Mouse (Mus musculus) bone marrow macrophage, adult 2 months (primary cell): ENCODE measurements around the gene Sos2. TPM values are rescaled to one million over a fixed set of nuclear protein-coding genes. Genes with fewer than 3 reads are reported as not detected.

Experiments
- H3K27ac ChIP-seq: 2 replicates; pipeline ENCODE4 v1.5.1; 2012; ENCODE audit warnings: low read depth, low read length; ENCODE audit not compliant: insufficient read depth
- H3K4me1 ChIP-seq: 2 replicates; pipeline ENCODE4 v1.6.1; 2012; ENCODE audit warnings: low read length; ENCODE audit not compliant: control insufficient read depth, insufficient read depth
- H3K4me3 ChIP-seq: 2 replicates; pipeline ENCODE4 v1.5.1; 2012; ENCODE audit warnings: mild to moderate bottlenecking, low read length, moderate library complexity; ENCODE audit not compliant: insufficient read depth
- CTCF ChIP-seq: IDR thresholded peaks from 2 replicates; pipeline ENCODE4 v1.5.1; 2012; ENCODE audit warnings: low read depth, mild to moderate bottlenecking, low read length, moderate library complexity
- POLR2A ChIP-seq: IDR thresholded peaks from 2 replicates; pipeline ENCODE4 v1.6.1; 2012; ENCODE audit warnings: mild to moderate bottlenecking, low read depth, low read length, borderline replicate concordance
- polyA plus RNA-seq: library from polyadenylated mRNA; stranded (reverse); fragments of >200 nt; gene quantifications from 2 replicates; pipeline ENCODE4 v1.2.4, GENCODE M21; 2012; ENCODE audit not compliant: missing spikeins, insufficient read depth, insufficient read length

Sos2 gene
- polyA plus RNA-seq = 35.3 and 35.8 TPM in 2 replicates

DNA sequence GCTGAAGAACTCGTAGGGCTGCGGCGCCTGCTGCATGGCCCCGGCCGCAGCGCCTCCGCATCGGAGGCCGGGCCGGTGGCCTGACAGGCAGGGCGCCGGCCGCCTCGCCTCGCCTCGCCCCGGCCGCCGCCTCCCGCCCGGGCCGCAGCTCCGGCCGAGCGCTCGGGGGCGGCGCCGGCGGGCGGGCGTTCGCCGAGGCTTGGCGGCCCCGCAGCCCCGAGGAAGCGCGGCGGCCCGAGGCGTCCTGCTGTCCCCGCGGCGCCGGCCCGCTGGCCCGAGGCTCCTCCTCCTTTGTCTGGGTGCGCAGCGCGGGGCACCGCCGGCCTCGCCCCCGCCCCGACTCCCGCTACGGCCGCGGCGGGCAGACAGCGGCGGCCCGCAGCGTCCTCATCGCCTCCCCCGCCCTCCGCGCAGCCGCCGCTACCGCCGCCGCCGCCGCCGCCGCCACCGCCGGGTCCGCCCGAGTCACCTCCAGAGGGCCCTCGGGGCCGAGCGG is at the start of gene Sos2:
Sos2 (minus strand) TSS at position 287 of the 496 bp plus-strand sequence.
- peaks cover 10% of the 10 kb centered on the region for H3K4me1 ChIP-seq
- H3K4me3 ChIP-seq = peak within 1 kb of the TSS; percentile 84
- peak within 1 kb of the TSS; percentile 76 for H3K27ac ChIP-seq
- TF ChIP-seq CTCF = no peak
- no peak for TF ChIP-seq POLR2A

DNA sequence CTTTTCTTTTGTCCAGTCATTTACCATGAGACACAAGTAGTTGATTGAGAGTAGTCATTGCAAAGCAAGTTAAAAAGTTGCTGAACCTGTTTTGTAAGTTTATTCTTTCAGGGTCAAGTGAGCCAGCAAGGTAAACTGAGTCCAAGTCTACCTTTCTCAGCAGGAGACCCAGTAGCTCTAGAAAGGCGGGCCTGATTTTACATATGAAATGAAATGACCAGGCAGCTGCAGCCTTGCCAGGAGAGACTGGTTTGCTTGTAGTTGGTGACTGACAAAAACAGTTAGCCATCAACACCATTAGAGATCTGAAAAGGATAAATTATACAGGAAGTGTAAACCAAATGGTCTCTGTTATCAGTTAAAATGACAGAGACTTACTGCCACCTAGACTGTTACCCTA is 48.7 kb upstream of the Sos2 start:
- H3K4me1 ChIP-seq = peaks cover 4% of the 10 kb centered on the region
- H3K4me3 ChIP-seq = no peak overlapping the region
- no peak for TF ChIP-seq CTCF
- TF ChIP-seq POLR2A = no peak
- H3K27ac ChIP-seq = no peak overlapping the region

DNA sequence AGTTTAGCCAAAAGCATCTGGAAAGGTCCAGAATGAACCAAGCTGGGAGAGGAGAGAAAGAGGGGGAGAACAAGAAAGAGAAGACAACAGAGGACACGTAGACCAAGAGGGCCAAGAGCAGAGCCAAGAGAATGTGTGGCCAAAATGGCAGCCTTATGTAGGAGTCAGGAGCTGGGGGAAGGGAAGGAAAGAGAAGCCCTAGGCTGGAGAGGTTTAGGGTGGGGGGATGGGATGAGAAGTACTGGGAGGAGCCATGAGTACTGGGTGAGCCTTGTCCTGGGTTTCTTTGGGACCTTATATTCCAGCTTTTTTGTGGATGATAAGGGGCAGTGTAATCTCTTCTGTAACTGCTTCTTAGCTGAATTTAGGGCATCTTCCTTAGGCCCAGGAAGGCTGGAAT is 47.6 kb upstream of the Sos2 start:
- H3K4me1 ChIP-seq = peaks cover 4% of the 10 kb centered on the region
- TF ChIP-seq POLR2A = no peak
- TF ChIP-seq CTCF = no peak
- H3K4me3 ChIP-seq = no peak overlapping the region
- H3K27ac ChIP-seq = no peak overlapping the region

DNA sequence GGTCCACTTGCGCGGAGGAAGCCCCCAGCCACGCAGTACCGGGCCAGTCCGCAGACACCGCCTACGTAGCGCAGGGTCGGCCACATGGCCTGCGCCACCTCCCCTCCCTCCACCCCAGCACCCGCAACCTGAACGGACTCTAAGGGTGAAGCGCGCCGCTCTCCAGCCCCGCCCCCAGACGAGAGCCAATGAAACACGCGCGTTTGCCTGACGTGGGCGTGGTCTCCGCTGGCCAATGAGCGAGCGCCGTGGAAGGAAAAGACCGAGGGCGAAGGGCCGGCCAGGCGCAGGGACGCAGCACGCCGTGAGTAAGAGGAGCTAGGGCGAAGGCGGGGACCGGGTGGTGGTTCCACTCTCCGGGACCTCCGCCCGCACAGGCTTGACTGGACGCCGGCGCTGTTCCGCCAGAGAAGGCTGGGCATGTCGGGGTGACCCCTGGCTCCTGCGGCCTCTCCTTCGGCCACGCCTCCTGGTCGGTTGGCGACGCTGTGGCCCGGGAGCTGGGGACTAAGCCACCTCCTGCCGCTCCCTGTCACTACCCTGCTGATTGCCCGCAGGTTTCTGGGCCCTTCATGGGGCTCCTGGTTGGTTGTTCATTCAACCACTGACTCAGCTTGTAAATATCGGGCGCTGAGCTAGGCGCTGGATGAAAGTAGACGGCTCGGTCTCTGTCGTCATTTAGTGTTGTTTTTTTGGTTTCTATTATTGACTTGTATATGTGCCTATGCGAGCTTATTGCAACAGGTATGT is 43.2 kb upstream of the Sos2 start, which contains the start of the genes L2hgdh and Atp5s:
L2hgdh (minus strand) TSS at position 163 of the 750 bp plus-strand sequence.
Atp5s (plus strand) TSS at position 240 of the 750 bp plus-strand sequence.
- TF ChIP-seq POLR2A (no peak), CTCF (no peak)
- peak within 1 kb of the TSS; percentile 88 for H3K4me3 ChIP-seq
- peaks cover 7% of the 10 kb centered on the region for H3K4me1 ChIP-seq
- peak within 1 kb of the TSS; percentile 69 for H3K27ac ChIP-seq

DNA sequence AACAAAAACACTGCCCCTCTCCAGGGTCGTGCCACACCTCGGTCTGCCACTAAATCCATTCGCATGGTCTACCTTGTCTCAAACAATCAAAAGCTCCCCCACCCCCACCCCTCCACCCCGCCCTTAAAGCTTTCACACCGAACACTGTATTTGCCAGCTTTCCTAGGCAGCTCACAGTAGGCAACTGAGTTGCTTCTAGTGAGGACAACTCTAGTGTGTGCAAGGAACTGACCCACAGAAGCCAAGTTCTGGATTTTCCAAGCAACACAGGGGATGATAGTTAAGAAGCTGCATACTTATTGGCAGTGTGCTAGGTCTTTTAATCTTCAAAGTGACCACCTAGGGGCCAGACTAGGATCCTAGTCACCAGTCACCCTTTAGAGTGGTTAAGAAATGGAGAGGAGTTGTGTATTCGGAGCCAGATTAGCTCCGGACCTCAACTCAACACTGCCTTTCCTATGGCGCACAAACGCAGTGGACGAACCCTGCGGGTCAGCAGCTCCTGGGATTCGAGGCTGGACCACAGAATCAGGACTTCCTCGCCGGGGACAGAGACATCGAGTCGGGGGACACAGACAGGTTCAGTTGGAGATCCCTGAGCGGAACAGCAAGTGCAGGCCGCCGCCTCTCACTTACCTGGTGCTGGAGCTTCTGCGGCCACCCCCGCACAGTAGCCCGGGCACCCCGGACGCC is 42.5 kb upstream of the Sos2 start:
- TF ChIP-seq CTCF (no peak), POLR2A (no peak)
- peaks cover 7% of the 10 kb centered on the region for H3K4me1 ChIP-seq
- no peak overlapping the region for H3K27ac ChIP-seq
- H3K4me3 ChIP-seq = peak overlapping the region; percentile 88

DNA sequence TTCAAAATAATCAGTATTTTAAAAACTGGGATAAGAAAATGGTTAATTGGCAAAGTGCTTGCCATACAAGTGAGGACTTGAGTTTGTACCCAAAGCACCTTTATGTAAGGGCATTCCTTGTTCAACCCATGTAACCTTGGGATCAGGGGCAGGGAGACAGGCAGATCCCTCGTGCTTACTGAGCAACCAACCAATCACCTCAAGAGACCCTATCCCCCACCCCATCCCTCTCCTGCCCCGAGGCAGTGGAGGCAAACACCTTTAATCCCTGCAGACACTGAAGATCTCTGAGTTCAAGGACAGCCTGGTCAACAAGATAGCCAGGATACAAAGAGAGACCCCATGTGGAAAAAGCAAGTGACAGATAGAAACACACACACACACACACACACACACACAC is 41.7 kb upstream of the Sos2 start:
- Histone ChIP-seq H3K27ac (no peak overlapping the region), H3K4me1 (peaks cover 7% of the 10 kb centered on the region), H3K4me3 (0 out of 2 replicates have a peak overlapping the region, but pooled peaks have one; percentile 88)
- TF ChIP-seq CTCF (no peak), POLR2A (no peak)

DNA sequence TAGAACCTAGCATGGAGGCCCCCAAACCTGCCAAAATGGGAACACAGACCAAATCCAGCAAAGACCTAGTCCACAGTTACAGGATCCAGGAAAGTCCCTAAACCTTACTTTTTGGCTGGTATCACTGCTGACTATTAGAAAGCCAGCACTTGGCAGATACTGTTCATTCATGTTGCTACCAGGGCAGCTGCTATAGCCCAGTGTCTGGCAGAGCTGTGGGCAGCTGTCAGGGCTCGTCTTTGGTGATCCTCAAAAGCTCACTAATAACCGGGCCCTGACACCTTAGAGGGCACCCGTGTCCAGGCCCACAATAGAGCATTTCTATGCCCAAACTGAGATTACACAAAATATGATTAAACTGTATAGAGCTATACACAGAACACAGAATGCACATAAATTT is 41.2 kb upstream of the Sos2 start:
- H3K4me1 ChIP-seq = peaks cover 7% of the 10 kb centered on the region
- H3K4me3 ChIP-seq = no peak overlapping the region
- H3K27ac ChIP-seq = no peak overlapping the region
- TF ChIP-seq CTCF (no peak), POLR2A (no peak)

DNA sequence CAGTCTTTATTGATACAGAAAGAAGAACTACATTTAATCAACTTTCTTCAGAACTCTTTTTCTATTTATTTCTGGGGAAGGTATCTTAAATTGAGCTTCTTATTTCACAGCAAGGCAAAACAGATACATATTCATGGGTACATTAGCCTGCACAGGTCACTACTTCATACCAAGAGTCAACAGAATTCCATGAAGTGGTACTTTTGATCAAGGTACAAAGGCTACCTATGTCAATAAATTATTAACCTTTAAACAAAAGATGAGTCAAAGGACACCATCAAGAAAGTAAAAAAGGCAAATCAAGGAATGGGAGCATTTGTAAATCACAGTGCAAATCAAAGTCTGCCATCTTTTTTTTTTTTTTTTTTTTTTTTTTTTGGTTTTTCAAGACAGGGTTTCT is 32.0 kb upstream of the Sos2 start:
- no peaks in the 10 kb centered on the region for H3K4me1 ChIP-seq
- no peak overlapping the region for H3K4me3 ChIP-seq
- TF ChIP-seq CTCF (no peak), POLR2A (no peak)
- no peak overlapping the region for H3K27ac ChIP-seq

DNA sequence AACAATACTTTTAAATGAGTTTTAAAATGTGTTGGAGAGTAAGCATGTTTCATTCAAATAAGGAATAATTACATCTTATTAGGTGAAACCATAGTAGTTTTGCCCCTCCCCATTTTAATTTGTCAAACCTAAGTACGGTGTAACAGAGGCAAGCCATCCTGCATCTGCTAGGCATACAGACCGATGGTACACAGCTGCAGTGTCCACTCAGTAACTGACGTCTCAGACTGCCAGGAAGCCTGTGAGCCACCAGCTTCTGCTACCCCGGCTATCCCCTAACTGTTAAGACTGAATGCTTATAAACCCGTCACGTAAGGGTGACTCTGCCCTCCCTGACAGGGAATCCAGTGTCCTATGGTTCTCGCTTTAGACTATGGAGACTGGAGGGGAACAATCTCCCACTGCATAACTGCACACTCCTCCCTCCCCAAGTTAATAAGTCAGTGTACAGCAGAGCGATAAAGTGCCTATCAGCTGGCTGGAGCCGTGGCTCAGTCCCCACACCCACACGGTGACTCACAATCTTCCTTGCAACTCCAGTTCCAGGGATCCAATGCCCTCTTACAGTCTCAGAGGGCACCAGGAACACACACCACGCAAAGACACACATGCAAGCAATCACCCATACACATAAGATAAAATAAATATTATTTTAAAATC is 23.3 kb upstream of the Sos2 start:
- H3K27ac ChIP-seq = no peak overlapping the region
- no peak for TF ChIP-seq CTCF
- TF ChIP-seq POLR2A = no peak
- no peaks in the 10 kb centered on the region for H3K4me1 ChIP-seq
- no peak overlapping the region for H3K4me3 ChIP-seq

DNA sequence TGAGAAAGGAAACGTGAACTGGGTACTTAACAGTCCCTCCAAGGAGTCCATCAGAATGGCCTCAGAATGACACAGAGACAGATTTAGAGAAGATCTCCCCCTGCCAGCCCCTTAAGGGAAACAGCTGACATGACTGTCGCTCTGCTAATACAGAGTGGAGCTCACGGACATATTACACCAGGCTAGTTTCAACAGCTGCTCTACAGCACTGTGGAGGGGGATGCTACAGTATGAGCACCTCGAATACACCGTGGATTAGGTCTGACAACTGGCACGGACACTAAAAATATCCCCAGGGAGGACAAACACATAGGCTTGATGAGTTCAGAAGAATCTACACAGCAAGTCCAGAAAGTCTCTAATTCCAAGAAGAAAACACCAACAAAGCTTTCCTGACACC is 16.7 kb upstream of the Sos2 start:
- TF ChIP-seq CTCF (no peak), POLR2A (no peak)
- Histone ChIP-seq H3K4me3 (no peak overlapping the region), H3K4me1 (no peaks in the 10 kb centered on the region), H3K27ac (no peak overlapping the region)
